Mouse (Mus musculus) neural tube, embryonic 15.5 days (tissue): ENCODE measurements around the gene Foxl1. TPM values are rescaled to one million over a fixed set of nuclear protein-coding genes. Genes with fewer than 3 reads are reported as not detected.
A peak's percentile ranks its signal among the peaks of the same experiment; 100 is the strongest.

ENCODE experiments used
- ATAC-seq: fragments of 200-750 bp; cut with Nextera tagmentation; 2 replicates; pipeline ENCODE4 v1.8.0; 2017; ENCODE audit warnings: mild to moderate bottlenecking, moderate TSS enrichment, moderate library complexity; ENCODE audit not compliant: low FRiP score
- H3K27ac ChIP-seq: fragments of 300-500 bp; sonication (generic); replicated peaks from 2 replicates; pipeline ENCODE4 v1.5.1; 2015; ENCODE audit warnings: mild to moderate bottlenecking, inconsistent platforms
- H3K27me3 ChIP-seq: fragments of 300-500 bp; sonication (generic); replicated peaks from 2 replicates; pipeline ENCODE4 v1.6.1; 2015; ENCODE audit warnings: inconsistent platforms
- H3K36me3 ChIP-seq: fragments of 300-500 bp; sonication (generic); 2 replicates; pipeline ENCODE4 v1.6.1; 2015; ENCODE audit warnings: inconsistent platforms
- H3K4me1 ChIP-seq: fragments of 300-500 bp; sonication (generic); 2 replicates; pipeline ENCODE4 v1.6.1; 2015; ENCODE audit warnings: inconsistent platforms
- H3K4me2 ChIP-seq: fragments of 300-500 bp; sonication (generic); 2 replicates; pipeline ENCODE4 v1.6.1; 2015; ENCODE audit warnings: inconsistent platforms, mild to moderate bottlenecking, moderate library complexity
- H3K4me3 ChIP-seq: fragments of 300-500 bp; sonication (generic); replicated peaks from 2 replicates; pipeline ENCODE4 v1.5.1; 2015; ENCODE audit warnings: mild to moderate bottlenecking, inconsistent platforms
- H3K9ac ChIP-seq: fragments of 300-500 bp; sonication (generic); replicated peaks from 2 replicates; pipeline ENCODE4 v1.6.1; 2015; ENCODE audit warnings: mild to moderate bottlenecking, inconsistent platforms
- H3K9me3 ChIP-seq: fragments of 300-500 bp; sonication (generic); replicated peaks from 2 replicates; pipeline ENCODE4 v1.6.1; 2016; ENCODE audit warnings: inconsistent platforms
- WGBS: fragments of 180-500 bp; shearing (Covaris S2); methylation state at CpG from one replicate; pipeline ENCODE4 v1.1.7; 2015; ENCODE audit warnings: mixed read lengths; 5-methylcytosine and 5-hydroxymethylcytosine counted together
- polyA plus RNA-seq: library from polyadenylated mRNA; unstranded; fragments of >200 nt; fragmentation: Nextera tagmentation; extraction: Ambion mirVana; gene quantifications from 2 replicates; pipeline ENCODE4 v1.2.1, GENCODE M21; 2015

The Foxl1 gene
- polyA plus RNA-seq, 1 experiment from 2014 or later, result 0.15 TPM

DNA sequence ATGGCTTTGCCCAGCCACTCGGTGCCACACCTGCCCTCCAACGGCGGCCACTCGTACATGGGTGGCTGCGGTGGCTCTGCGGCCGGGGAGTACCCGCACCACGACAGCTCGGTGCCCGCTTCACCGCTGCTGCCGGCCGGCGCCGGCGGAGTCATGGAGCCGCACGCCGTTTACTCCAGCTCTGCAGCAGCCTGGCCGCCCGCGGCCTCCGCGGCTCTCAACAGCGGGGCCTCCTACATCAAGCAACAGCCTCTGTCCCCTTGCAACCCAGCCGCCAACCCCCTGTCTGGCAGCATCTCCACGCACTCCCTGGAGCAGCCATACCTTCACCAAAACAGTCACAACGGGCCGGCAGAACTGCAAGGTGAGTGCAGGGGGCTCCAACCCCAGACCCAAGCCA is 42.7 kb upstream of the Foxl1 start:
- ATAC-seq, result no peak
- Histone ChIP-seq H3K4me2 (peak overlapping the region; percentile 67), H3K9ac (no peak overlapping the region; the same call in 1 of the 2 replicates)

DNA sequence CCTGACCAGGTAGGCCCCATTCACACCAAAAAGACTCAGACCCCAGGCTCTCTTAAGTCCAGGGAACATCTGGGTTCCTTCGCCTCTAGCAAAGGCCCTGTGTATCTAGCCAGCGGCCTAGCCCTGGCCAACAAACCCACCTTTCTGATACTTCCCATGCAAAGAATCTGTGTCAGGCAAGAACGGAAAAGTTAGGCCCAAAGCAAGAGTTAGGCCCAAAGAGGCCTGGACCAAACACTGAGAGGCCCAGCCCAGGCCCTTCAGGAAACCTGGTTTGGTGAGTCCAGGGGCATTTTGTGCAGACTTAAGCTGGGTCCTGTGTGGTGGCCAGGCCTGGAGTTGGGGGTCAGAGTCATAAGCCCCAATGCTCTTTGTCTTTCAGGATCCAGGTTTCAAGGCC is 42.2 kb upstream of the Foxl1 start:
- ATAC-seq, result no peak
- Histone ChIP-seq H3K27ac (no peak overlapping the region), H3K4me2 (0 out of 2 replicates have a peak overlapping the region, but pooled peaks have one; percentile 2), H3K27me3 (peaks cover 97% of the 10 kb centered on the region), H3K9me3 (no peaks in the 10 kb centered on the region), H3K9ac (no peak overlapping the region), H3K4me1 (peaks cover 31% of the 10 kb centered on the region), H3K4me3 (no peak overlapping the region), H3K36me3 (no peaks in the 10 kb centered on the region)
- WGBS, result 33% methylated on average over 3 of the region's 3 CpGs

More for the DNA sequence above, 42.7 kb upstream of the Foxl1 start:
- H3K9me3 ChIP-seq, result no peaks in the 10 kb centered on the region
- WGBS, result 1% methylated on average over 30 of the region's 30 CpGs
- peak overlapping the region; percentile 37 for H3K4me3 ChIP-seq
- no peaks in the 10 kb centered on the region for H3K36me3 ChIP-seq
- H3K4me1 ChIP-seq, result peaks cover 31% of the 10 kb centered on the region
- H3K27me3 ChIP-seq, result peaks cover 97% of the 10 kb centered on the region
- no peak overlapping the region for H3K27ac ChIP-seq

DNA sequence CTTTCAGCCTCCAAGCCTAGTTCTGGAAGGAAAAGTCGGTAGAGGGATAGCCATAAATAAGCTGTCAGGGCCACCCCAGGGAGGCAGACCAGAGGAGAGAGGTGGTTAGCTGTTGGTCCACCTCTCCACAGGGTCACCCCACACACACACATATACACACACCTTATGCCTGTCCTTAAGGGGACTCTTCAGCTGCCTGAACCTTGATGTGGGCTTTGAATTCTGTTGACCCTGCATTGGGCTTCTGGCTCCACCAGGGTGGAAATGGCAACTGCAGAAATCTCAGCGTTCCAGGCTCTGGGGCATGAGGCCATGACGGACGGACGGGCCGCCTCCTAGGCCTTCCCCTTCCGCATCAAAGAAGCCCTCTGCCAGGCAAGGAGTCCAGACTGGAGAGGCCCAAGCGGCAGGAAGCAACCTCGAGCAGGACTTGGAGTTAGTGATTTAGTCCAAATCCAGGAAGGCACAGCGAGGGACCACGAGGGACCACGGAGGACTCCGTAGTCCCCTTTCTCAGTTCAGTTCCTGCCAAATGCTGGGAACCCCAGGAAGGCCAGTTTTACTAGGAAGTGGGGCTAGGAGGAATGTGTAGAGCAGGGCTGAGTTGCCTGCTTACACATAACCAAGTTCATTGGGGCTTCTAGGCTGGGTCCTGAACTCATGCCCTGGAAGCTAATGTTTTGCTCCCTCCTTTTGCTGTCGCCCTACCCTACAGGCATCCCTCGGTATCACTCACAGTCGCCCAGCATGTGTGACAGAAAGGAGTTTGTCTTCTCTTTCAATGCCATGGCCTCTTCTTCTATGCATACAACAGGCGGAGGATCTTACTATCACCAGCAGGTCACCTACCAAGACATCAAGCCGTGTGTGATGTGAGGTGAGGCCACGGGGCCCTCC is 41.5 kb upstream of the Foxl1 start:
- 0 out of 2 replicates have a peak overlapping the region, but pooled peaks have one; percentile 2 for H3K4me2 ChIP-seq
- H3K4me3 ChIP-seq, result peak overlapping the region; percentile 8; the same call in 1 of the 2 replicates
- H3K9me3 ChIP-seq, result no peaks in the 10 kb centered on the region
- no peak for ATAC-seq
- 11% methylated on average over 19 of the region's 19 CpGs for WGBS
- H3K27ac ChIP-seq, result no peak overlapping the region
- peaks cover 97% of the 10 kb centered on the region for H3K27me3 ChIP-seq
- no peaks in the 10 kb centered on the region for H3K36me3 ChIP-seq
- H3K9ac ChIP-seq, result no peak overlapping the region
- peaks cover 31% of the 10 kb centered on the region for H3K4me1 ChIP-seq

DNA sequence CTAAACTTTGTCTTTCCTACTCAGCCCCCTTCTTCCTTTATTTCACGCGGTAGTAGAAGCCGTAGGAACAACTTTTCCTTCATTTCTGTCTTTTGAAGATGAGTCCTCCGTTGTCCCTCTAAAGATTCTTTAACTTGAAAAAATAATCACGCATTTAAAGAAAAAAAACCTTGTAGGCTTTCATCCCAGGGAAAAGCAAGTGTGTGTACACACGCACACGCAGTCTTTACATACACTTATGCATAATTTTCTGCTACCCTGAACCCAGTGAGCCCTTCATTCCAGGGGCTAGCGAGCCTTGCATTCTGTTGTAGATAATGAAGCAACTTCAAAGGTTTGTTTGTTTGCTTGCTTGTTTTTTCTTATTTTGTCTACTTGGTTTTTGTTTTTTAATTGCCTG is 39.5 kb upstream of the Foxl1 start:
- WGBS, result 4% methylated on average over 8 of the region's 8 CpGs
- no peak for ATAC-seq

DNA sequence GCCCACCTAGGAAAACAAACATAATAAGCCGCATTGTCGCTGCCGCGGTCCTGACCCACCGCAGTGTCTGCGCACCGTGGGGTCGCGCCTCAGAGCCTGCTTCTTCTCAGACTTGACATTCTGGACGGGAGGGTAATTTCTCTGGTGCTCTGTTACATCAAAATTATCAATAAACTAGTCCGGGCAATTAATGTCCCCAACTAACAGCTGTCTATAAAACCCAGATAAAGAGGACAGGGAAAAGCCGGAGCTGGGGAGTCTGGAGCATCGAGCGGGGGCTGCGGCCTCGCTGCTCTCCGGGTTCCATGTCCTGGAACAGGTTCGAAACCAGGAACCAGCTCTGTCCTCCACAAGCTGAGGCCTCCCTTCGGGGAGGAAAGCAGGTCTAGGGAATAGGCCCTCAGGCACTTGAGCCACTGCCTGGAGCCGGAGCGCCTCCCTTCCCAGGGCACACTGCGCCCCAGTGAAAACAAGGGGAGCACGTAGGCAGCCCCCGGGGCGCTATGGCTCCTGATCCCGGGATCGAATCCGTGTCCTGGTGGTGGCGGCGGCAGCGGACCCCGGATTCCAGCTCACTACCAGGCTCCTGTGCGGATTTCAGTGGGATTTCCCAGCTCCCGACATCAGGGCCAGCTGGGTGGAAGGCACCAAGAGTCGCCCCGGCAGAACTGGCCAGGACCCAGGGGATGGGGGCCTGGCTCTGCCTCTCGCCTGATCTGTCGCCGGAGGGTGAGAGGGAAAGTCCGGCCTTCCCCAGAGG is 38.7 kb upstream of the Foxl1 start:
- 2% methylated on average over 40 of the region's 40 CpGs for WGBS
- 0 out of 2 replicates have a peak overlapping the region, but pooled peaks have one; percentile 2 for H3K4me3 ChIP-seq

More for the DNA sequence above, 39.5 kb upstream of the Foxl1 start:
- H3K4me1 ChIP-seq, result peaks cover 26% of the 10 kb centered on the region
- H3K36me3 ChIP-seq, result no peaks in the 10 kb centered on the region
- no peak overlapping the region for H3K9ac ChIP-seq
- H3K4me2 ChIP-seq, result no peak overlapping the region
- no peaks in the 10 kb centered on the region for H3K9me3 ChIP-seq
- H3K4me3 ChIP-seq, result no peak overlapping the region
- peaks cover 97% of the 10 kb centered on the region for H3K27me3 ChIP-seq
- H3K27ac ChIP-seq, result no peak overlapping the region

DNA sequence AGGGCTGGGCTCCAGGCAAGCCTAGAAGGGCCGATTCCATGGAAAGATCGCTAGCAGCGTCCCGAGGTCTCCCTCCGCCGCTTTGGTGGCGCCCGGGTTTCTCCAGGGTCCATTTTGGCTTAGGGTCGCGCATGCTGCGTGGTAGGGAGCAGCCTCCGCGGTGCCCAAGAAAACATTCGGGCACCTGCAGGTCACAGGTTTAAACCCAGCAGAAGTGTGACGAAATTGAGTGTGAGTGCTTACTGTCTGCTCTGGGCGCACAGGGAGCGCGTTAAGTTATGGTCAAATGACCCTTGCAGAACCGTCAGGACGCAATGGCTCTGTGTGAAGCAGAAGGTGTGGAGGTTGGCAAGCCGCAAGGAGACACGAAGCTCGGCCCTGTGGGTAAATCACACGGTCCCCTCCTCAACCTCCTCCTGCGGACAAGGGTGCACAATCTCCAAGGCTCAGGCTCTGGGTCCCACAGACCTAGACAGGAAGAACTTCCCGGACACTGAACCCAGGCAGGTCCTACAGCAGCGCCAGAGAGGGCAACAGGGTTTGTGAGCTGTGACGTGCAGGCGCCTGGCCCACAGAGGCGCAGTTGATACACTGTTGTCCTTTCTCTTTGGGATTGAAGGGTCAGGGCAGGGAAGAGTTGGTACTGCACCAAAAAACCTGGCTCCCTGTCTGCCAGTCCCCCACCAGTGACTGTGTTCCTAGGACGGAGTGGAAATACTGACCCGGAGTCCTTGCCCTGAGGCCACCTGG is 37.9 kb upstream of the Foxl1 start:
- ATAC-seq, result no peak
- Histone ChIP-seq H3K27ac (no peak overlapping the region), H3K4me3 (no peak overlapping the region), H3K4me2 (no peak overlapping the region), H3K9me3 (no peaks in the 10 kb centered on the region), H3K9ac (no peak overlapping the region), H3K4me1 (peaks cover 11% of the 10 kb centered on the region), H3K27me3 (peaks cover 89% of the 10 kb centered on the region), H3K36me3 (no peaks in the 10 kb centered on the region)
- 5% methylated on average over 32 of the region's 32 CpGs for WGBS

More for the DNA sequence above, 38.7 kb upstream of the Foxl1 start:
- ATAC-seq, result no peak
- Histone ChIP-seq H3K4me1 (peaks cover 18% of the 10 kb centered on the region), H3K9me3 (no peaks in the 10 kb centered on the region), H3K27ac (no peak overlapping the region), H3K27me3 (peaks cover 96% of the 10 kb centered on the region), H3K9ac (no peak overlapping the region), H3K4me2 (no peak overlapping the region), H3K36me3 (no peaks in the 10 kb centered on the region)

DNA sequence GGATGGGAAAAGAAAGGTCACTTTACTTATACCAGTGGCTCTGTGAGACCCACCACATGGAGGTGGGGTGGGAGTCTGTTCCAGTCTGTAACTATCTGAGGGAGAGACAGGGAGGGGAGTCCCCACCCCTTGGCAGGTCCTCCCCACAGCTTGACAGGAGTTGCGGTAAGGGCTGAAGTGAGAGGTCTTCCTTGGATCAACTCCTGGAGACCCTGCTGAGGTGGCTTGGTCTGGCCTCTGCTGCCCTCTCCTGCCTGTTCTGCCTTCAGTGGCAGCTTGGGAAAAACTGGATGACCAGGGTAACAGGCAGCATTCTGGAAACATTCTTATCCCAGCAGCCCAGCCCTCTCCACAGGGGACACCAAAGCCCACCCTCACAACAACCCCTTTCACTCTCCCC is 37.0 kb upstream of the Foxl1 start:
- WGBS, result 8% methylated on average over 1 of the region's 1 CpGs
- Histone ChIP-seq H3K27me3 (peaks cover 80% of the 10 kb centered on the region), H3K4me2 (no peak overlapping the region), H3K4me1 (peaks cover 8% of the 10 kb centered on the region; the same call in 1 of the 2 replicates), H3K4me3 (no peak overlapping the region), H3K27ac (no peak overlapping the region), H3K9me3 (no peaks in the 10 kb centered on the region), H3K9ac (no peak overlapping the region), H3K36me3 (no peaks in the 10 kb centered on the region)
- ATAC-seq, result no peak

DNA sequence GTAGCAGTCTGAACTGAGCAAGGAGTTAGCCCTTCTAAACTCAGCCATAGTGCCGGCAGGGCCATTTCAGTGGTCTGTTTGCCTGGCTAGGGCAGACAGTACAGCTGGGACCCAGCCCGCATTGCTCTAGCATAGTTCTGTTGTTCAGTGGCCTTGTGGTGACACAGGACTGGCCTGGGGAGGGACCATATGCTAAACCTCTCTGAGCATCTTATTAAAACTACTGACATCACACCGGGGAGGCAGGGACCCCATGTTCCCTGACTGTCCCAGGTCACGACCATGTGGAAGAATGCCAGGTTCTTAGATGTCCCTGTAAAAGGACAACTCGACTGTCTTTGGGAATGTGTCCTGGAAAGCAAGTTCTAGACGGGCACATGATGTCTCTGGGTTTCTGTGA is 35.6 kb upstream of the Foxl1 start:
- peaks cover 8% of the 10 kb centered on the region; the same call in 1 of the 2 replicates for H3K4me1 ChIP-seq
- H3K4me3 ChIP-seq, result no peak overlapping the region
- no peak overlapping the region for H3K4me2 ChIP-seq
- no peak overlapping the region for H3K9ac ChIP-seq
- ATAC-seq, result no peak
- peaks cover 66% of the 10 kb centered on the region for H3K27me3 ChIP-seq
- H3K27ac ChIP-seq, result no peak overlapping the region
- peaks cover 3% of the 10 kb centered on the region for H3K36me3 ChIP-seq
- WGBS, result 28% methylated on average over 6 of the region's 6 CpGs
- H3K9me3 ChIP-seq, result no peaks in the 10 kb centered on the region

DNA sequence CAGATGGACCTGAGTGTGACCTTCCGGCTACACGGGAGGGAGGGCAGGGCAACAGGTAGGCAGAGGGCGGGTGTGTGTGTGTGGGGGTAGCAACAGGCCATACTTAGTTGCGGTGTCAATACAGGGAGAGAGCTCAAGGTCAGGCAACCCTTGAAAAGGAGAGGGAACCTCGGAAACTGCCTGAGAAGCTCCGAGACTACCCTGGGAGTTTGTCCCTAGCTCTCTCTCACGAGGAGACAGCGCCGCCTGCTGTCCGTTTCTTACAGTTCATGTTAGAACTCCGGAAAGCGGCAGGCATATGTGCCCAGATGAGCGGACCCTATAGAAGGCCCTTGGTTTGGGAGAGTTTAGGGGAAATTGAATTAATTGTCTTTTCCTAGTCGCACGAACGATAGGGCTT is 35.1 kb upstream of the Foxl1 start:
- peaks cover 8% of the 10 kb centered on the region; the same call in 1 of the 2 replicates for H3K4me1 ChIP-seq
- ATAC-seq, result peak; percentile 31
- 5% methylated on average over 16 of the region's 16 CpGs for WGBS
- H3K4me3 ChIP-seq, result no peak overlapping the region
- H3K9ac ChIP-seq, result no peak overlapping the region
- peaks cover 8% of the 10 kb centered on the region for H3K36me3 ChIP-seq
- H3K27me3 ChIP-seq, result peaks cover 61% of the 10 kb centered on the region
- H3K27ac ChIP-seq, result no peak overlapping the region
- no peaks in the 10 kb centered on the region for H3K9me3 ChIP-seq
- H3K4me2 ChIP-seq, result no peak overlapping the region

DNA sequence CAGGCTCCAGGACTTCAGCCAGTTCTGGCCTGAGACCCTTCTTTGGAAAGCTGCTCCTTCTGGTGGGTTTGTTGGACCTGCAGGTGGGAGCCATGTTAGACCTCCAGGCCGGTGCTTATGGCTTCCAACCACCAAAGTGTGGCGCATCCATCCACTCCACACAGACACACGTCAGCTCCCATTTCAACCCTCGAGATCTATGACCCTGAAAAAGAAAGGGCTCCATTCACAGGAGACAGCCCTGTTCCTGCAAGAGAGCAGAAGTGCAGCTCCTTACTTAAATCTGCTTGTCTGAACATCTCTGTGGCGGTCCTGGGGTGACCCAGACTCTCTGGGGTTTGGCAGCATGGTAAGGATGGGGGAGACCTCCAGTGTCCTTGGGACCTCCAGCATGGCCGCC is 34.2 kb upstream of the Foxl1 start:
- no peak for ATAC-seq
- 54% methylated on average over 6 of the region's 6 CpGs for WGBS
- H3K4me2 ChIP-seq, result no peak overlapping the region
- peaks cover 17% of the 10 kb centered on the region for H3K36me3 ChIP-seq
- no peak overlapping the region for H3K9ac ChIP-seq
- H3K27ac ChIP-seq, result no peak overlapping the region
- no peaks in the 10 kb centered on the region for H3K9me3 ChIP-seq
- peaks cover 54% of the 10 kb centered on the region for H3K27me3 ChIP-seq
- peaks cover 8% of the 10 kb centered on the region; the same call in 1 of the 2 replicates for H3K4me1 ChIP-seq
- no peak overlapping the region for H3K4me3 ChIP-seq
